Mouse (Mus musculus) heart, embryonic 13.5 days (tissue): ENCODE measurements around the gene Rab3ip. TPM values are rescaled to one million over a fixed set of nuclear protein-coding genes. Genes with fewer than 3 reads are reported as not detected.

Source experiments
- ATAC-seq: fragments of 200-750 bp; cut with Nextera tagmentation; 2 replicates; pipeline ENCODE4 v1.8.0; 2017; ENCODE audit warnings: moderate TSS enrichment; ENCODE audit not compliant: insufficient number of reproducible peaks, low FRiP score, low TSS enrichment; ENCODE audit errors: extremely low read depth
- H3K27ac ChIP-seq: fragments of 300-500 bp; sonication (generic); replicated peaks from 2 replicates; pipeline ENCODE4 v1.5.1; 2015; ENCODE audit warnings: moderate library complexity, mild to moderate bottlenecking, inconsistent platforms
- H3K27me3 ChIP-seq: fragments of 300-500 bp; sonication (generic); replicated peaks from 2 replicates; pipeline ENCODE4 v1.6.1; 2015; ENCODE audit warnings: mild to moderate bottlenecking, inconsistent platforms
- H3K36me3 ChIP-seq: fragments of 300-500 bp; sonication (generic); 2 replicates; pipeline ENCODE4 v1.6.1; 2015; ENCODE audit warnings: mild to moderate bottlenecking, inconsistent platforms
- H3K4me1 ChIP-seq: fragments of 300-500 bp; sonication (generic); 2 replicates; pipeline ENCODE4 v1.6.1; 2015; ENCODE audit warnings: inconsistent platforms
- H3K4me2 ChIP-seq: fragments of 300-500 bp; sonication (generic); 2 replicates; pipeline ENCODE4 v1.6.1; 2015; ENCODE audit warnings: inconsistent platforms, mild to moderate bottlenecking, moderate library complexity
- H3K4me3 ChIP-seq: fragments of 300-500 bp; sonication (generic); 2 replicates; pipeline ENCODE4 v1.5.1; 2015; ENCODE audit warnings: moderate library complexity, mild to moderate bottlenecking, inconsistent platforms
- H3K9ac ChIP-seq: fragments of 300-500 bp; sonication (generic); 2 replicates; pipeline ENCODE4 v1.6.1; 2015; ENCODE audit warnings: inconsistent platforms, mild to moderate bottlenecking, moderate library complexity
- H3K9me3 ChIP-seq: fragments of 300-500 bp; sonication (generic); 2 replicates; pipeline ENCODE4 v1.6.1; 2016; ENCODE audit warnings: inconsistent platforms
- WGBS: fragments of 180-500 bp; shearing (Covaris S2); methylation state at CpG from one replicate; pipeline ENCODE4 v1.1.7; 2015; ENCODE audit warnings: mixed read lengths; 5-methylcytosine and 5-hydroxymethylcytosine counted together
- polyA plus RNA-seq: library from polyadenylated mRNA; unstranded; fragments of >200 nt; fragmentation: Nextera tagmentation; extraction: Ambion mirVana; gene quantifications from 2 replicates; pipeline ENCODE4 v1.2.1, GENCODE M21; 2015

Gene Rab3ip
- polyA plus RNA-seq, 1 experiment from 2014 or later: 54.1 TPM

DNA sequence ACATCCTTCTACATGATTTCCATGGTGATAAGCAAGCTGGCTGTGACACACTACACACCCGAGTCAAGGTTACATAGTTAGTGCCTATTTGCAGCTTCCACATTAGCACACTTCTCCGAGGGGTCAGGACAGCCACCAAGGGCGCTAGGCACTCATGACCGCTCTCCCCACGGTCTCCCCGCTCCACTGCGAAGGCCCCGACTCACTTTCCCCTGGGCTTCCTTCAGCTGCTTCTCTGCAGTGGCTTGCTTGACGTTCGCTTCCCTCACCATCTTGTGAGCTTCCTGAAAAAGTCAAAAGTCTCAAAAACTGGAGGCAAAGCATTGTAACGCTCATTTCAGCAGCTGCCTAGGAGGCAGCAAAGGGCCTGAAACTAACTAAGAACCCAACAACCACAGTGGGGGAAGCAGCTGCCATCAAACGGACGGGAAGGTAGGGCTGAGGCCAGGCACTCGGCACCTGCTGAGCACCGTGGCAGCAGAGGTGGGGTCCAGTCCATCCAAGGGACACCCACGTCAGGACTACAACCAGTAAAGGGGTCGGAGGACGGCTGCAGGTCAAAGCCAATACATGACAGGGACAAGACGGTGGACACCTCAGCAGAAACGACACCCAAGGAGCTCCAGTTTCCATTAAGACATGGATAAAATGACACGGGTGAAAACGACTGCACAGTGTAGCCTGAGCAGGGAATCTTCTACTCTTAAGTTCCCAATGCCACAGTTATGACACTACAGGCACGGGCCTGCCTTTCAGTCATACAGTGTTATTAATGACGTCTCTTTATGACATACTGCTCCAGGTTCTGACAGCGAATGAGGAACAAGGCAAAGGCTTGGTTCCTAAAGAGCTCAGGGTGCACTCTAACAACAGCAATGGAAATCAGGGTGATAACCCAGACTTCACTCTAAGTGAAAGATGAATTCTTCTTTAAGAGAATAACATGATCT lies 30.9 kb downstream of the Rab3ip start:
- H3K9me3 ChIP-seq: no peaks in the 10 kb centered on the region
- 84% methylated on average over 25 of the region's 25 CpGs for WGBS
- ATAC-seq: no peak
- peaks cover 83% of the 10 kb centered on the region for H3K36me3 ChIP-seq
- H3K9ac ChIP-seq: no peak overlapping the region
- H3K27ac ChIP-seq: no peak overlapping the region
- no peaks in the 10 kb centered on the region for H3K27me3 ChIP-seq
- no peak overlapping the region for H3K4me2 ChIP-seq
- H3K4me1 ChIP-seq: no peaks in the 10 kb centered on the region
- H3K4me3 ChIP-seq: no peak overlapping the region

- Histone ChIP-seq H3K27ac (no peak overlapping the region), H3K9me3 (no peaks in the 10 kb centered on the region), H3K27me3 (no peaks in the 10 kb centered on the region), H3K4me2 (no peak overlapping the region), H3K4me1 (no peaks in the 10 kb centered on the region), H3K4me3 (no peak overlapping the region), H3K9ac (no peak overlapping the region), H3K36me3 (peaks cover 84% of the 10 kb centered on the region)
- no peak for ATAC-seq
- 79% methylated on average over 8 of the region's 8 CpGs for WGBS
These were observed 34.0 kb downstream of the Rab3ip start for GRCm38 (mm10) chr10:116916581-116916980.

DNA sequence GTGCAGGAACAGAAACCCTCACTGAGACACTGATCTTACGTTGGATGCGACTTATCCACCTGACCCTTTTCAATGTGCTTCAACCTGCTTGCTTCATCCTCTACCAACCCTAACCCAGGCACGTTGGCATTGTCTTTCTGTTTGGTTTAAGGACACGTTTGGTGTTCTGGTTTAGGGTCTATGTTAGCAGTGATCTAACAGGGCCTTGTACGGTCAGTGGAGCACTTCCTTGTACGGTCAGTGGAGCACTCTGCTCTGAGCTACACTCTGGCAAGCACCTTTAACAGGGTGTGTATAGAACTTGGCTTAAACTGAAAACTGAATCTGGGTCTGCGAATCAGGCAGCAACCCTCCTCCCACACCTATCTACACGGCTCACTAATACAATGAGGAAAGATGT lies 35.3 kb downstream of the Rab3ip start:
- no peak for ATAC-seq
- Histone ChIP-seq H3K36me3 (peaks cover 85% of the 10 kb centered on the region), H3K4me3 (no peak overlapping the region)

DNA sequence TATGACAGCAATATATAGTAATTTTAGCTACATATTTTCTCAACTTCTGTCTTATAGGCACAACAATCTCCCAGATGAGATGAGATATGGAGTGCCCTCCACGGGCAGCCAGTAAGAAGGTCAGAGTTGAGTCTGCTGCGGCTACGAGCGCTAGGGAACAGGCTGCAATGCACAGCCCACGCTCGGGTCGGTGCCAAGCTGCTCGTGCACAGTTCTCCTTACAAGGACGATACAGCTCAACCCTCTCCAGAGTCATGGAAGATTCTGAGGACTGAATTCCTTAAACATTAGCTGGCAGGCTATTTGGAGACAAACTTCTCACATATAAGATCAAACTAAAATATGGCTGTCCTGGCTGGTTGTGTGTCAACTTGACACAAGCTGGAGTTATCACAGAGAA lies 36.0 kb downstream of the Rab3ip start:
- Histone ChIP-seq H3K27ac (peak overlapping the region; percentile 54), H3K36me3 (peaks cover 92% of the 10 kb centered on the region), H3K9ac (no peak overlapping the region), H3K9me3 (no peaks in the 10 kb centered on the region), H3K4me3 (no peak overlapping the region), H3K27me3 (no peaks in the 10 kb centered on the region), H3K4me2 (no peak overlapping the region), H3K4me1 (no peaks in the 10 kb centered on the region)
- ATAC-seq: no peak
- WGBS: 57% methylated on average over 9 of the region's 9 CpGs

More for the DNA sequence above, 35.3 kb downstream of the Rab3ip start:
- no peaks in the 10 kb centered on the region for H3K27me3 ChIP-seq
- H3K9ac ChIP-seq: no peak overlapping the region
- no peak overlapping the region for H3K4me2 ChIP-seq
- peak overlapping the region; percentile 54; the same call in 1 of the 2 replicates for H3K27ac ChIP-seq
- no peaks in the 10 kb centered on the region for H3K4me1 ChIP-seq
- WGBS: 89% methylated on average over 8 of the region's 8 CpGs
- H3K9me3 ChIP-seq: no peaks in the 10 kb centered on the region

DNA sequence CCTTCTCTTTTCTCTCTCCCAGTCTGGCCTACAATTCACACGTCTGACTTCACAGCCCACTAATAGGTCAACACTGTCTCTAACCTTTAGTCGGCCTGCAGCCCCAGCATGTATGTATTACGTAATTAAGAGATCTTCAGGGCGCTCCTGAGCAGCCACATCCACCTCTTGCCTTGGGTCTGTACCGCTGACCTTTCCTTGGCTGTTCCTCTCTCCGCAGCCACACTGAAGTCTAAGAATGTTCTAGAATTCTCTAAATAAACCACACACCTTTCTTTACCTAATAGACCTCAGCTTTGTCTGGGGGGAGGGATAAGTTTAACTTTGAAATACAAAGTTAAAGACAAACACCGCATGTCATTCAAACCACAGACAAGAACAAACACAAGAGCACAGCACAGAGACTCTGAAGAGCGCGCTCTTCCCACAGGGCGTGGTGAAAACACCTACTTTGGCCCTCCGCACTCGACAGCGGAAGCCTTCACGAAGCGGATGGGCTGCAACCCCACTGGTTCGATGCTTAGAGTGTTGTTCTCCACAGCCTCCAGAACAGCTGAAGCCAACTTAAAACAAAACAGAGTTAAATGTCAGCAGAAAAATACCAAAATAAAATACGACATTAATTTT lies 36.8 kb downstream of the Rab3ip start:
- ATAC-seq: no peak
- Histone ChIP-seq H3K9me3 (no peaks in the 10 kb centered on the region), H3K27ac (no peak overlapping the region), H3K36me3 (peaks cover 94% of the 10 kb centered on the region), H3K9ac (no peak overlapping the region), H3K27me3 (no peaks in the 10 kb centered on the region), H3K4me3 (no peak overlapping the region), H3K4me2 (no peak overlapping the region), H3K4me1 (peaks cover 6% of the 10 kb centered on the region)
- 91% methylated on average over 17 of the region's 17 CpGs for WGBS

DNA sequence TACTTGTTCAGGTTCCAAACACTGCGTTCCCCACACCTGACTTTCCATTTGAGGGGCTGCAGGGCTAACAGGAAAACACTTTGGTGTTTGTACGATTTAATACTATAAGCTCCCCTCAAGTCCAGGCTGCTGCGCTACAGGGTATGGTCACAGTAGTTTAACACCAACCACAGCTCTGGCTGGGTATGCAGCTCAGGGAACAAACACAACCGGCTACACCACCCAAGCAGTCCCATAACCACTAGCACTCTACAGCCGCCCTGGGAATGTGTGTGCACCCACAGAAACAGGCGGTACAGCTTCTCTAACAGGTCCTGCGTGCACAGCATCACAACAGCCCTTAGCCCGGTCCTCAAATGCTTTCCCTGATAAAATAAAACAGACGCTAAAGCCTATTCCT lies 37.7 kb downstream of the Rab3ip start:
- H3K36me3 ChIP-seq: peaks cover 94% of the 10 kb centered on the region
- ATAC-seq: no peak
- no peaks in the 10 kb centered on the region for H3K27me3 ChIP-seq
- WGBS: 85% methylated on average over 9 of the region's 9 CpGs
- no peak overlapping the region for H3K9ac ChIP-seq
- H3K4me1 ChIP-seq: peaks cover 8% of the 10 kb centered on the region
- no peak overlapping the region for H3K4me3 ChIP-seq
- H3K27ac ChIP-seq: no peak overlapping the region
- no peak overlapping the region for H3K4me2 ChIP-seq
- no peaks in the 10 kb centered on the region for H3K9me3 ChIP-seq

DNA sequence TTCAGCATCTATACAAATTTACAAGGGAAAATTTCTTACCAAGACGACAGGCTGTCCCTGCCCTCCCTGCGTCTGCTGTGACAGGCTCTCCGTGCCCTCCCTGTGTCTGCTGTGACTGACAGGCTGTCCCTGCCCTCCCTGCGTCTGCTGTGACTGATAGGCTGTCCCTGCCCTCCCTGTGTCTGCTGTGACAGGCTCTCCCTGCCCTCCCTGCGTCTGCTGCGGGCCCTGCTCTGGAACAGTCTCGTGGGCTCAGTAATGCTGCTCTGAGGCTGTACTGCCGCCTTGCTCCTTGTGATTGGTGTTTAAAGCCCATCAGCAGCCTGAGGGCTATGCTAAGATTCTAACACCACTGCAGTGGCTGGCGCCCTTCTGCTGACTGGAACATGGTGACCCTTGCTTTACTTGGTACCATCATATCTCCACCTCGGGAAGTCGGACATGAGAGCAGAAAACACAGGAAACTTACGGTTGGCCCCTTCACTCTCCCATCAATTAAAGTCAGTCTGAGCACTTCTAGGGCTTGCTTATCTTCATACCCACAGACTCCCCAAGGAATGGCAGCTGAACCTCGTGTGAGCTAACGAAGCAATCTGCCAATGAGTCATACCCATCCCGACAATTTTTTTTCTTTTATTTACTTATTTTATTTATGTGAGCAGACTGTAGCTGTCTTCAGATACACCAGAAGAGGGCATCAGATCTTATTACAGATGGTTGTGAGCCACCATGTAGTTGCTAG lies 41.5 kb downstream of the Rab3ip start:
- peaks cover 8% of the 10 kb centered on the region for H3K4me1 ChIP-seq
- H3K9me3 ChIP-seq: no peaks in the 10 kb centered on the region
- H3K36me3 ChIP-seq: peaks cover 95% of the 10 kb centered on the region
- H3K27ac ChIP-seq: peak overlapping the region; percentile 50; the same call in 1 of the 2 replicates
- H3K4me3 ChIP-seq: no peak overlapping the region
- 35% methylated on average over 15 of the region's 15 CpGs for whole genome bisulfite sequencing
- no peak overlapping the region; the same call in 1 of the 2 replicates for H3K4me2 ChIP-seq
- 0 out of 2 replicates have a peak overlapping the region, but pooled peaks have one; percentile 3 for H3K9ac ChIP-seq
- no peaks in the 10 kb centered on the region for H3K27me3 ChIP-seq
- no peak for ATAC-seq

- WGBS: 91% methylated on average over 9 of the region's 9 CpGs
- no peak for ATAC-seq
These were observed 43.8 kb downstream of the Rab3ip start for GRCm38 (mm10) chr10:116906794-116907193.

DNA sequence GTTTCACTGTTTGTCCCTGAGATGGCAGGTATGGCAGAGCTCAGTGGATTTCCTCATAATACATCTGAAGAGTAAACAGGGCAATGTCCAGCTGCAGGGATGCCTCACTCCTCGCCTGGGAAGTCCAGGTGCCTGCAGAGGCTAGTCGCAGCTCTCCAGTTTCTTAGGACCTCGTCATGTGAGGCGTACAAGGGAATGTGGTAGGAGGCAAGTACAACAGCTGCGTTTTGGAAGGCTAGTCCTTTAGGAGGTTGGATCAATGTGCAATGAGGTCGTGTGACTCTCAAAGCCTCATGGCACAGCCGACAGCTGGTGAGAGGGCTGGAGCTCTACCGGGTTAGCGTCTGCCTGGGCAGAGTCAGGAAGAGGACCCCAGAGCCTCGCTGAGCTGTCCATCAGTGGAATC lies 46.1 kb downstream of the Rab3ip start:
- H3K27ac ChIP-seq: no peak overlapping the region
- no peaks in the 10 kb centered on the region for H3K9me3 ChIP-seq
- H3K27me3 ChIP-seq: no peaks in the 10 kb centered on the region
- ATAC-seq: no peak
- 82% methylated on average over 10 of the region's 10 CpGs for WGBS
- no peak overlapping the region for H3K4me2 ChIP-seq
- H3K36me3 ChIP-seq: peaks cover 50% of the 10 kb centered on the region
- no peak overlapping the region for H3K9ac ChIP-seq
- H3K4me1 ChIP-seq: peaks cover 8% of the 10 kb centered on the region
- no peak overlapping the region for H3K4me3 ChIP-seq

More at GRCm38 (mm10) chr10:116906794-116907193, 43.8 kb downstream of the Rab3ip start:
- H3K9me3 ChIP-seq: no peaks in the 10 kb centered on the region
- H3K27me3 ChIP-seq: no peaks in the 10 kb centered on the region
- no peak overlapping the region for H3K27ac ChIP-seq
- H3K36me3 ChIP-seq: peaks cover 73% of the 10 kb centered on the region
- peaks cover 8% of the 10 kb centered on the region for H3K4me1 ChIP-seq
- no peak overlapping the region for H3K4me3 ChIP-seq
- H3K9ac ChIP-seq: no peak overlapping the region
- no peak overlapping the region for H3K4me2 ChIP-seq

DNA sequence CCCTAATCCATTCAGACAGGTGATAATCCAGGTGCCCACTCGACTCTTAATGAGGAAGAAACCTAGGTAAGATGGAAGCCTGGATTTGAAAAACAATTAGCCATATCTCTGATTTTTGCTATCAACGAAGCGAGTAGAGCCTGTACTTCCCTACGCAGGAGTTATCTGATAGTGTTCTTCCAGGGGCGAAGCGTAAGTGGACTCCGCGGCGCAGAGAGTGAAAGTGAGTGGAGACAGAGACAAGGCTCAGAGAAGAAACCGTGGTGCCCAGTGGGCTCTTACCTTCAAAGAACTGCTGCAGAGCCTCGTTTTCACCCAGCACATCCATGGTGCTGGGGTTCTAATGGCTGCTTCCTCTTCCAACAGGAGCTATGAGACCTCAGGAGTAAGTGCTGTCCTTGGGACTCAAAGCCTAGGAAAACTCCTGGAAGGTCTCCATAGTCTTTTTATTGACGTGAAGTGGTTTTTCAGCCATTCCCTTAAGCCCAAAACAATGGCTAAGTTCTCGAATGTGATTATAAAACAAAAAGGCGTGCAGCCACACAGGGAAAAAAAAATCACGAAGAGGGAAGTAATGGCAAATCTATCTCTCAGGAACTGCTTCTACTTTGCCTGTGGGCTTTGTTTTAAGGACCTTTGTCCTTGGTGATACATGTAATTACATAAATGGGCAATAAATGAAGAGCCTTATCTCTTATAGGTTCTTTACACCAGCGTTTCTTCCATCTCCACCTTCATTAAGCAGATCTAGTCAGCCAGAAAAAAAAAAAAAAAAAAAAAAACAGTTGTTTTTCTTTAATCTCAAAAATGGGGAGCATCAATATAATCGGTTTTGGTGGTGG lies 54.0 kb downstream of the Rab3ip start, which contains the start of gene Myrfl:
Gene Myrfl (minus strand): TSS at position 584 of the 842 bp plus-strand sequence.
- Histone ChIP-seq H3K27me3 (no peaks in the 10 kb centered on the region), H3K4me3 (no peak within 1 kb of the TSS), H3K9me3 (no peaks in the 10 kb centered on the region), H3K9ac (no peak within 1 kb of the TSS), H3K27ac (no peak within 1 kb of the TSS), H3K4me2 (no peak within 1 kb of the TSS; the same call in 1 of the 2 replicates), H3K36me3 (no peaks in the 10 kb centered on the region), H3K4me1 (no peaks in the 10 kb centered on the region)
- ATAC-seq: no peak
- 60% methylated on average over 17 of the region's 17 CpGs for WGBS
